Mouse (Mus musculus) adrenal gland, postnatal 4 days (tissue): ENCODE results near the gene Fam193b. TPM values are rescaled to one million over a fixed set of nuclear protein-coding genes. Genes with fewer than 3 reads are reported as not detected.
"Not testable (repeated sequence)": the region's sequence is repeated elsewhere in the genome, so short reads cannot be mapped to it uniquely, and the experiment has no call there.

Experiments
- DNase-seq, 2 experiments: peaks; one replicate each; pipeline ENCODE4 v3.0.0; 2021 to 2022; ENCODE audit warnings: low spot score in 2 of 2, mixed read lengths in 2 of 2
- long read RNA-seq, 2 experiments: library from polyadenylated mRNA; stranded (forward); transcript quantifications; one replicate each; pipeline ENCODE4 v2.0.0; 2021
- total RNA-seq, 2 experiments: library from RNA; stranded (reverse); gene quantifications; 2 replicates each; pipeline ENCODE4 v1.2.3; 2021

Fam193b gene
- total RNA-seq: 10 to 100 TPM; 61.6 to 76.7 TPM
- long read RNA-seq, experiment 1, full-length matches to known transcripts: 4 of 31 reads
- long read RNA-seq, experiment 1, partial matches to known transcripts: 7 of 31 reads
- long read RNA-seq, experiment 1, other reads (novel, unspliced or antisense): 20 of 31 reads
- long read RNA-seq, experiment 2, full-length matches to known transcripts: 5 of 55 reads
- long read RNA-seq, experiment 2, partial matches to known transcripts: 17 of 55 reads
- long read RNA-seq, experiment 2, other reads (novel, unspliced or antisense): 33 of 55 reads

DNA sequence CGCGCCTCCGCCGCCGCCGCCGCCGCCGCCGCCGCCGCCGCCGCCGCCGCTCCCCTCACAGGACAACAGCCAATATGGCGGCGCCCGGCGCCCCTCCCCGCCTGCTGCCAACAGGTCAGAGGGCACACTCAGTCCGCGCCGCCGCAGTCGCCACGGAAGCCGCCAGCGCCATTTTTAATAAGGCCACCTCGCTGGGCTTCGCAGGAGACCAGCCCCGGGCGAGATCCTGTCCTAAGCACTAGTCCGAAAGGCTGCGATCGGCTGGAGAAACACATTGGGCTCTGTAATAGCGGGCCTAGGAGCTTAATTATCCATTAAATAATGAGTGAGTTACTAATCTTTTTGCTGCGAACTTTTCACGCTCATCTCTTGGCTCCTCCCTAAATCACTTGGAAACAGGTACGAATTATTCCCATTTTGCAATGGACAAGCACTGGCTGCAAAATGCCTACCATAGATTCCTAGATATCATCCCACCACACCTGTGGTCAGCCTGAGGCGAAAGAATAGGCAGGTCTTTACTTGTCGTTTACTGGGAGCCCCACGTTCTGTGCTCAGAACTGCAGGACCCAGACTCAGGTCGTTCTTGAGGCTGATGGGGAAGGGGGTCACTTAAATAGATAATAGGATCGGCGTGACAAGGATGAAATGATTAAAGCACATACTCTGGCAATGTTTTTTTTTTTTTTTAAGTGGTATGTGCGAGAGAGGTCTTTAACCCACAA lies at the start of gene Fam193b:
TSS of gene Fam193b (minus strand) at position 94 of the 725 bp plus-strand sequence.
- DNase-seq: peak; percentile 92 to 93

DNA sequence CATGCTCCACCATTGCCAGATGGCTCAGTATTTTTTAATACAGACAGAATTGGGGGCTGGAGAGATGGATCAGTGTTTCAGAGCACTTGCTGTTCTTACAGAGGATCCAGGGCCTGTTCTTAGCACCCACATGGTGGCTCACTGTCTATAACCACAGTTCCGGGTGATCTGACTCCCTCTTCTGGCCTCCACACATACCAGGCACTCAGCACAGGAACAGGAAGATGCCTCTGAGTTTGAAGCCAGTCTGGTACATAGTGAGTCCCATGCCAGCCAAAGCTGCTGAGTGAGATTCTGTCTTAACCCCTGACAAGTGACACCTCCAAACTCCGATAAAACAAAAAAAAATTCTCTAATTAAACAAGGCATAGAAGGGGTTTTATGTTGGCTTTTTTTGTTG lies 49.4 kb upstream of the Fam193b start:
- DNase-seq: no peak

DNA sequence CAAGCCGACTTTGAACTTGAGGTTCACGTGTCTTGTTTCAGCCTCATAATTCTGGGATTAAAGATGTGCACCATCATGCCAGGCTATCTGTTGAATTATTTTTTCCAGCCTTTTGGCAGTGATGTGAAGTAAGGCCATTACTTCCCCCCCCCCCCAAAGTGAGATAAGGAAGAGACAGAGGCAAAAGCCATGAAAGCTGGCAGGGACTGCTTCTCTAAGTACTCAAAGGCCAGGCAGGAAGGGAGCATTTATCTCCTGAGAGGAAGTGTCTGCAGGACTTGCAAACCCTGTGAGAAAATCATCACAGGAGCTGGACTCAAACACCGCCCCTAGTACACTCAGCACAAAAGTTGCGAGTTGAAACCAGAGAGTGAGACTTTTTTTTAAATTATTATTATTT lies 48.4 kb upstream of the Fam193b start:
- no peak for DNase-seq

DNA sequence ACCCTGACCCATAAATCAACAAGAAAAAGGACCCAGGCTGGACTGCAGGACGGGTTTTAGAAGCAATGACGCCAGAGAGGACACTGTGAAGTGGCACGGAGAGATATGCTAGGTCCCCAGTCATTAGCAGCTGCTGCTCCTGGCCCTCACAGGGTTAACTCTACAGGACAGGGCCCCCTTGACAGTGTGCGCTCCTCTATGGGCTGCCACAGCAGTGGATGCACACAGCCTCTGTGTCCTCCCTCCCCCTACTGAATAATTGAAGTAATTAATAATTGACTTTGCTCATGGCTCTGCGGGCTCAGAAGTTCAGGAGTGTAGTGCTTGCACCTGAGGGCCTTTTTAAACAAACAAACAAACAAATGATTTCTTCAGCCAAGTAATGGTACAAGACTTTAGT lies 42.6 kb upstream of the Fam193b start:
- DNase-seq: no peak

DNA sequence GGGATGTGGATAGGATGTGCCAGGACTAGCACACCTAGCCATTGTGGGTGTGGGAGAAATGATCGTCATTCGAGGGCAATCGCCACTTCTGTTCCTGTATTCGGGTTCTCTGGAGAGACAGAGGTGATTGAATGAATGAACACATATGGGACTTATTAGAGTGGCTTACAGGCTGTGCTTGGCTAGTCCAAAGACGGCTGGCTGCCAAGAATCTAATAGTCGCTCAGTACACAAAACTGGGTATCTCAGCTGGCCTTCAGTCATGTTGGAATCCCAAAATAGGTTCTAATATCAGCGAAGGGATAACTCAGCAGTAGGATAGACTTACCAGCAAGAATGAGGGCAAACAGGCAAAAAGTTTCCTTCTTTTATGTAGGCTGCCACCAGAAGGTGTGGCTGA lies 41.1 kb upstream of the Fam193b start:
- DNase-seq: no peak

DNA sequence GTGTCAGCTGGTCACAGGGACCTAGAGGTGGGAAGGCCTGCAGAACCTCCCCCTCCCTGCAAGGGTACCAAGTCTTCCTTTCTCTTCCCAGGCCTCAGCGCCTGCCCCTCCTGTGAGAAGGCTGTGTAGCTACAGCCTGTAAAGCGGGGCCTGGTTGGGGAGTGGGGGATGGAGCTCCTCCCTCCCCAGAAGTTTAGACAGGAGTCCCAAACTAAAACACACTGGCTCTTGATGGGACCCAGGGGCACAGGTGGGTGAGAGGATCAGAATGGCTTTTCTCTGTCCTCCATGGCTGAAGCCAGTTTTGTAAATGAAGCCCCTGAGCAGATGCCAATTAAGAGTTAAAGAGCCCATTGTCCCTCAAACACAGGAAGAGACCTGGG lies 36.7 kb upstream of the Fam193b start:
- no peak for DNase-seq

DNA sequence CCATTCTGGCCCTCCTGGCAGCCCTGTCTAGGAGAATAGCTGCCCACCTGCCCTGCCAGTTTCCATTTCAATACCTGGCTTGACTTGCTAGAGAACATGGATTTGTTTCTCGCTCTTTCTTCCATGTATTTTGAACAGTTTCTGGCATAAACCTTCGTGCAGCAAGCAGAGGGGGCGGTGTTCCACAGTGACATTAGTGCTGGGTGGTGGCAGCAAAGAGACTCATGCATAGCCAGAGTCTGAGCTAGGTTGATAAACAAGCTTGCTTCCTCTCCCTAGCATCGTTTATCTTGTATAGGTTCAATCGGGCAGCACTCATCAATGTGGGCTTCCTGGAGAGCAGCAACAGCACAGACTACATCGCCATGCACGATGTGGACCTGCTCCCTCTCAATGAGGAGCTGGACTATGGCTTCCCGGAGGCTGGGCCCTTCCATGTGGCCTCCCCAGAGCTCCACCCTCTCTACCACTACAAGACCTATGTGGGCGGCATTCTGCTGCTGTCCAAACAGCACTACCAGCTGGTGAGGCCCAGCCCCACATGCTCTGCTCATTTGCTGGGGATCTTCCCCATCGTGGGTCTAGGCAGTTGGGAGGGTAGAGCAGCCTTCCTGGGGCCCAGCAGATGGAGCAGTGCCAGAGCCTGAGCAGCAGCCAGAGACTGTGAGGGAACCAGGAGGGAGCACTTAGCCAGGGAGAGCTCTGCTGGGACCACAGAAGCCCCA lies 36.1 kb upstream of the Fam193b start:
- no peak for DNase-seq

DNA sequence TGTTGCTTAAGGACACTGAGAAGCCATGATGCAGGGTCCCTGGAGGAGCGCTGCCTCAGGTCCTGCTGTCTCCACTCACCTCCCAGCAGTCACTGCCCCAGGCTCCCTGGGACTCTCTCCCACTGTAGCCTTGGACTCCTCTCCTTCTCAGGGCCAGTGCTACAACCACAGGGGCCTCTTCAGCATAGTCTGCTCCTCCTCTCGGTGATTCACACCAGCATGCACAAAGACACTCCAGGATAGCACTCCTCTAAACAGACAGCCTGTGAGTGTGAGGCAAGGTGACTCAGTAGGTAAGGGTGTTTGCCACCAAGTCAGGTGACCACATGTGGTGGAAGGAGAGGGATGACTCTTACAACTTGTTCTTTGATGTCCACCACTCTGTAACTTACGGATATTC lies 33.7 kb upstream of the Fam193b start:
- DNase-seq: no peak

DNA sequence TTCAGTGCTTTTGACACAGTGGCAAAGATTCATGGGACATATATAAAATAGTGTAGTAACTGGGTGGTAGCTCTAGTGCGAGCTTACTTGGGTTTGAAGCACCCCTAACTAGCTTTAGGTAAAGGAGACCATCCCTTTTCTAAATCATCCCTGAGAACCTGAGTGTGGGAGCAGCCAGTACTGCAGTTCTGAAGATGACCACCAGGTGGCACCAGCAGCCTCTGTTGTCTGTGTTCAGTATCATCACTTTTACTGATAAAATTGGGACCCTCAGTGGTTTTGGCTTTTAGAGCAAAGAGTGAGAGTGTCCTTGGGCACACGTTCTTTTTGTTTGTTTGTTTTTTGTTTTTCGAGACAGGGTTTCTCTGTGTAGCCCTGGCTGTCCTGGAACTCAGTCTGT lies 30.7 kb upstream of the Fam193b start:
- peak; percentile 42 to 63 for DNase-seq

DNA sequence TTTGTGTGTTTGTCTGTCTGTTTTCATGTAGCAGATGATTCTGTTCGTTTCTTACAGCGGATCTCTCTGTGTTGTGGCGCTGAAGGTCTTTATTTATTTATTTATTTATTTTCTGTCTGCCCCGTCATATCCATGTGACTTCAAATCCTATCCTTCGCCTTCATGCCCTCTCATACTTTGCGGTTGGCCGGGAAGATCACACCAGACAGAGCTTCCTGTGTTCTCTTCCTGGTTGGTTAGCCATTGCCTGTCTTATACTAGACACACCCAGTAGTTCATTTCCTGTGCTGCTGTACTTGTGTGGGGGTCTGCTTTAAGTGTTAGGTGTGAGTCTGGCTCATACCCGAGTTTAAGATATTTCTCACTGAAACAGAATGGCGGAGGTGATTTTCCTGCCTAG lies 29.7 kb upstream of the Fam193b start:
- DNase-seq: no peak

DNA sequence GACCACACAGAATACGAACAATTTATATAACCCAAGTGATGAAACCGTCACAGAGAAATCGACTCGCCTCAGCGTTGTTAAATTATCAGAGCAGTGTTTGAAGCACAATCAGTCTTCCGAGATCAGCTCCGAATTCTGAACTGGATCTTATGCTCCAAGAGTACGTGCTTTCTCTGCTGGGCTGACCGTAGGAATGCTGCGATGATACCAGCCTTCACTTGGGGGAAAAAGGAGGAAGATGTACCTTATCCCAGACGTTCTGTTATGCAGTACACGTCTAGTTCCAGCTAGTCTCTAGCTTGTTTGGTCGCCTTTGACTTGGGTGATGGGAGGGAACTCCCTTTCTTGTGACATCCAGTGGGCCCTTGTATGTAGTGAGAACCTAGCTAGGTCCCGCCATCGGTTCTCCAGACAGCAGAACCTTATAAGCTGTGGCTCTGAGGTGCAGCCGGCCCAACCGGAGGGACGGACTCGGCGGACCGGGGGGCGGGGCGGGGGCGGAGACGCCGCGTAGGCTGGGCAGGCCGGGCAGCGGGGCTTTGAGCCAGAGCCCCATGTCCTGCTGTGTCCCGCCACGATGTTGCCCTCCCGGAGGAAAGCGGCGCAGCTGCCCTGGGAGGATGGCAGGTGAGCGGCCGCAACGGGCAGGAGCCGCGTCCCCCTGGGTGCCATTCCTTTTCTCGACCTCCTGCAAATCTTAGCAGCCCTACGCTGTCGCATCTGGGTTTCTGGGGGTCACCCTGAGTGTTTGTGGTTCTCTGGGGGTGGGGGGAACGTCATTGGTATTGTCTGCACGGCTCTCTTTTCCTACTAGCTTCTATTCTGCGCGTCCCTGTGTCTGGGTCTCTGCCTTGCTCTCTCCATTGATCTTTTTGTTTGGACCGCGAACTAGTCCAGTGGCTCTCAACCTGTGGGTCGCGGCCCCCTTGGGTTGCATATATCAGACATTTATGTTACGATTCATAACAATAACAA lies 28.9 kb upstream of the Fam193b start, which contains the start of gene B4galt7:
TSS of gene B4galt7 (plus strand) at position 331 of the 975 bp plus-strand sequence.
- peak; percentile 78 to 86 for DNase-seq

DNA sequence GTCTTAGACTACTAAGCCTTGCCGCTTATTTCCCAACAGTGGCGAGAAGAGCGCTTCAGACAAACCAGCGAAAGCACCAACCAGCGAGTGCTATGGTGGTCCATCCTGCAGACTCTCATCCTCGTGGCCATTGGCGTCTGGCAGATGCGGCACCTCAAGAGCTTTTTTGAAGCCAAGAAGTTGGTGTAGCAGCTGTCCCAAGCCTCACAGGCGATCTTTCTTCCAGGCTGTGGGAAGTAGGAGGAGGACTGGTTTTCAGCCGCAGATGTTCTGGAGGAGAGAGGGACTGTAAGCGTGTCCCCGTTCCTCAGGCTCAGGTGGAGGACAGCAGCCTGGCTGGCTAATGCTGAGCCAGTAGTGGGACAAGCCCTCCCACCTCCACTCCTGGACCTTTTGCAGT lies 25.9 kb upstream of the Fam193b start:
- no peak for DNase-seq

DNA sequence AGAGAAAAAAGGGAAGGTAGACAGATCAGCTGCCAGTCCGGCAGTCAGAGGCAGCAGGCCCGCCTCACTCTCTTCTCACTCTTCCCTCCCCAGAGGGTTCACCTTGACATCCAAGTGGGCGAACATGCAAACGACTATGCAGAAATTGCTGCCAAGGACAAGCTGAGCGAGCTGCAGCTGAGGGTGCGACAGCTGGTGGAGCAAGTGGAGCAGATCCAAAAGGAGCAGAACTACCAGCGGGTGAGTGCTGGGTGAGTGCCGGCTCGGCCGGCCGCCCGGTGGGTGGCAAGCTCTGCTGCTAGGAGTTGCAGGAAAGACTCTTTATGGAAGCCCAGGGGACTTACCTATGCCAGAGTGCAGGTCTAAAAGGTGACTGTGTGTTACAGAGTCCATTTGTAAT lies 24.5 kb upstream of the Fam193b start:
- DNase-seq: no peak

DNA sequence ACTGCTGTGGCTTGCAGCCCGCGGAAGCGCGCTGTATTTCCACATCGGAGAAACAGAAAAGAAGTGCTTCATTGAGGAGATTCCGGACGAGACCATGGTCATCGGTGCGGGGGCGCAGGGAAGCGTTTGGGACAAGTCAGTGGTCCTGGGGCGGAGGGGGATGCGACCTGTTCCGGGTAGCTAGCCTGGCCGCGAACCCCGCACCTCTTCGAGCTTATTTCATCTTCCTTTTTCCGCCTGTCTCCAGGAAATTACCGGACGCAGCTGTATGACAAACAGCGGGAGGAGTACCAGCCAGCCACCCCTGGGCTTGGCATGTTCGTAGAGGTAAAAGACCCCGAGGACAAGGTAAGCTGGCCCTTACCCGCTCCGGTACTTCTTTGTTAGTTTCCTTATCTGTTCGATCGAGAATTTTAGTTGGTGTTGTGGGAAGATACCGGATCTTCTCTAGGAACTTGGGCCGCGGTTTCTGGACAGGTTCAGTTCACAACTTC lies 22.4 kb upstream of the Fam193b start:
- no peak for DNase-seq

DNA sequence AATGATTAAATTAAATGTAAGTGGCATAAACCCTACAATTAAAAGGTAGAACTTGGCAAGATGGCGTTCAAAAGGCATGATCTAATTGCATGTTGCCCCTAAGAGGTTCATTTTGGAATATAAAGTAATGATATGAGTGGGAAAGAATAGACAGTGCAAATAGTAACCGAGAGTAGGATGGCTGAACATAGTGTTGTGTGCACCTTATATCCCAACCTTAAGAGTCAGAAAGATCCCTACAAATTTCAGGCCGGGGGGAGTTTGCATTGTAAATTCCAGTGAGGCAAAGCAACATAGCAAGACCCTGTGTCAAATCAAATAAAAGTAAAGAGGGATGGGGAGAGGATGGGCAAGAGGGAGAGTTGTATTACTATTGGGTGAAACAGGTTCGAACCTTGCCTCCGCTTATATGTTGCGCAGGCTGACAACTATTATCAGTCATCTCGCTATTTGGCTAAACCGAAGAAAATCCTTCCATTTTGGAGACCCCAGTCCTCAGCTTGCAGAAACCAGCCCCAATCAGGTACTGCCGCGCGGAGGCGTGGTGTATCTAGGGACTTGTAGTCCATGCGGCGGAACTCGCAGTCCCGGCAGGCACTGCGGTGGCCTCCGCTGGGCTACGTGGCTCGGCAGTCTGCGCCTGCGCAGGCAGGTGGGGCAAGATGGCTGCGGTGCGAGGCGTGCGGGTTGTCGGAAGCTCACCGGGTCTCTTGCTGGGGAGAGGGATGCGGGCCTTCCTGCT lies 21.8 kb upstream of the Fam193b start:
- peak; percentile 89 to 90 for DNase-seq

DNA sequence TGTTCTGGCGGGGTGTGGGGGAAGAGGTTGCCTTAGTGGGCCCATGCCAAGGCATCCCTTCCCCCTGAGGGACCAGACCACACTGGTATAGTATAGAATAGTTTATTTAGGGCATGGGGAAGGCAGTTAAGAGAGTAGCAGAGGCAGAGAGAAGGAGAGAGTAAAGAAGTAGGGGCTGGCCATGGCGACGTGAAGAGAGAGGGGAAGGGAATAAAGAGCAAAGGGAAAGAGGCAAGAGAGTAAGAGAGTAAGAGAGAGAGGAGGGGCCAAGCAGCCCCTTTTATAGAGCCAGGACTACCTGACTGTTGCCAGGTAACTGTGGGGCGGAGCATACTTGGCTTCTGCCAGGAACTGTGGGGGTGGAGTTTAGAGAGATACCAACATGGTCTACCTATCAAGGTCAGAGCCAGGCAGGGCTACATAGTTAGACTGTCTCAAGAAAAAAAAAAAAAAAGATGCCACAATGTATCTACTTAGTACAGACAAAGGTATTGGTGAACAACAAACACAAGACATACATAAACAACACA lies 21.1 kb upstream of the Fam193b start:
- DNase-seq: no peak

DNA sequence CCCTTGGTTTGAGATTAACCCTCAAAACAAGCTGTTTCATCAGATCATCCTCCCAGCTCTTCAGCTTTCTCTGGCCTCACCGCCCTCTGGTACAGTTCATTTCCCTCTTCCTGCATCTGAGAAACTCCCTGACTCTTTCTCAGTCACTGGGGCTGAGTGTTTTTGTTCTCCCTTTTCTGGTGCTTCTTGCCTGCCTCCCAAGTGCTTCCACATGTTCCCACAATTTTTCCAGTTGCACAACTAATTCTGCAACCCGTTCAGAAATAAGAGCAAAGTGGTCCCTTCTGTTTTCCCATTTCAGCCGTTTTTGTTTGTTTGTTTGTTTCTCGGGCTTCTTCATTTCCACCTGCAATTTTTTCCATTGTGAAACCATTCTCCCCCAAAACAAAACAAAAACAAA lies 7.2 kb upstream of the Fam193b start:
- no peak for DNase-seq

DNA sequence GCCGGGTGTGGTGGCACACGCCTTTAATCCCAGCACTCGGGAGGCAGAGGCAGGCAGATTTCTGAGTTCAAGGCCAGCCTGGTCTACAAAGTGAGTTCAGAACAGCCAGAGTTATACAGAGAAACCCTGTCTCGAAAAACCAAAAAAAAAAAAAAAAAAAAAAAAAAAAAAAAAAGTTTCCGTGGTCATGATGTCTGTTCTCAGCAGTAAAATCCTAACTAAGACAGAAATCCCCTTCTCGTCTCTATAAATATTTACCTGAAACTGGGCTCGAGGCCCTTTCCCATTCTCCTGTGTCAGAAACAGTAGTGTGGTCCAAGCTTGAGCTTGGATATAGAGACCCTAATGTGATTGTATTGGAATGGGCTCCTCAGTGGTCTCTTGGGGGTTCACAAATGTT lies 6.0 kb upstream of the Fam193b start:
- not testable (repeated sequence) for DNase-seq

DNA sequence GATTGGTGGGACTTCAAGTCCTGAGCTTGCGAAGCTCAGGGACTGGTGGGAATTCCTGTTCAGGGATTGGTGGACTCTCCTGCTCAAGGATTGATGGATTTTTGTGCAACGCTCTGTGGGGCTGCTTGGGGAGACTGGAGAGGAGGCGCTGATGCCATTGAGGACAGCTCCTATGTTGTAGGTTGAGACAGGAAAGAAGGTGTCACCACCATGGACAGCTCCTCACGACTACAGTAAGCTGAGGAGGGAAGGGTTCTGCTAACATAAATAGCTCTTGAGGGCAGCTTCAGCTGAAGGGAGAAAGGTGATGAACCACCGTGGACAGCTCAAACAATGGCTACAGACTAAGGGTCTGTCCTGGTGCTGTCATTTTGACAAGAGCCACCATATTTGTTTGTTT lies 5.0 kb upstream of the Fam193b start:
- DNase-seq: no peak

DNA sequence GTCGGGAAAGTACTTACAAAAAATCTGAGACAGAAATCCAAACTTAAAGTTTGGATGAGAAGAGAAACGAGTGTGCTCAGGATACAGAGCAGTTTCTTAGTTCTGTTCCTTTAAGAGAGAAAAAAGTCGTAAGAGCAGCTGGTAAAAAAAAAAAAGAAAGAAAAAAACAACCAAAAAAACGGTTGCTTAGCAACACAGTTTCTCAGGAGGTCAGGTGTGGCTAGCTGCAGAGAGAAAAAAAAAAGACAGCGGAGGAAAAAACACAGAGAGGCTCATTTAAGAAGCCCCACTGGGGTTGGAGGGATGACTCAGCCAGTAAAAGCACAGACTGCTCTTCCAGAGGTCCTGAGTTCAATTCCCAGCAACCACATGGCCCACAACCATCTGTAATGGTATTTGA lies 3.4 kb upstream of the Fam193b start:
- DNase-seq: no peak
